24 mouse cellular contexts compared by ENCODE assay signal in the genomic region with DNA sequence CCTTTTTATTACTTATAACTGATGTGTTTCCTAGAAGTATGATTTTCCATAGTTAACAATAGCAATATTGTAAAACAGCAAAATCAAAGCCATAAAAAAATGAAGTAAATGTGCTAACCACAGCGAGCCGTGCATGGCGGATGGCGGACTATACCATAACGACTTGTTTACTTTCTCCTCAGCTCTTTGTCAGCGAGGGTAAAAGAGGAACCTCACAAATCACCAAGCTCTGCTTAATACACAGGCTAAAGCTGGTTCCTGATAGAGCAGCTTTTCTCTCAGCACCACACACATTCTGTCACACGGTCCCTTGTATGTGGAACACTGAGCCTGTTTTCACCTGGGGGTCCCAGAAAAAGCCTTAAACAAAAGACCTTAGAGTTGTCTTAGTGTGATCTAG.
A peak's percentile ranks its signal among the peaks of the same experiment; 100 is the strongest.
DNase-seq lines count a peak whose midpoint lies in the region; ATAC-seq lines count a peak whose summit lies in the region.
"Had no signal": no experiment of that assay in that cellular context is flagged by ENCODE, and none has a peak within 500 bp of the region (broad histone marks: within the 10 kb centered on the region; RNA-seq: fewer than 3 reads in every experiment).

No protein-coding gene starts in this region.

- H3K4me3 ChIP-seq in forebrain, embryonic 11.5 days (ENCODE audit: low read depth, low read length): no peak overlapping the region
- H3K4me3 ChIP-seq in forebrain, embryonic 16.5 days (replicated peaks; ENCODE audit: low read length): no peak overlapping the region
- H3K4me3 ChIP-seq: embryonic facial prominence, embryonic 15.5 days; erythroblast, embryonic 14.5 days; forebrain, embryonic 10.5 days; forebrain, embryonic 15.5 days; heart, embryonic 13.5 days; hindbrain, embryonic 12.5 days had no signal

- H3K9ac ChIP-seq in forebrain, embryonic 11.5 days (ENCODE audit: low read length): no peak overlapping the region
- H3K9ac ChIP-seq in forebrain, embryonic 16.5 days (replicated peaks; ENCODE audit: low read depth, low read length): no peak overlapping the region
- H3K9ac ChIP-seq: embryonic facial prominence, embryonic 15.5 days; forebrain, embryonic 15.5 days; heart, embryonic 13.5 days; hindbrain, embryonic 12.5 days had no signal

- H3K36me3 ChIP-seq in forebrain, embryonic 11.5 days (ENCODE audit: control insufficient read depth, insufficient read depth, low read length): no peaks in the 10 kb centered on the region
- H3K36me3 ChIP-seq in forebrain, embryonic 16.5 days (ENCODE audit: control insufficient read depth, insufficient read depth): no peaks in the 10 kb centered on the region
- H3K36me3 ChIP-seq: embryonic facial prominence, embryonic 15.5 days; forebrain, embryonic 10.5 days; forebrain, embryonic 15.5 days; heart, embryonic 13.5 days; hindbrain, embryonic 12.5 days had no signal

- H3K4me2 ChIP-seq in forebrain, embryonic 11.5 days (ENCODE audit: low read depth, low read length, severe bottlenecking): no peak overlapping the region
- no peak overlapping the region for H3K4me2 ChIP-seq in forebrain, embryonic 16.5 days (ENCODE audit: low read length)
- H3K4me2 ChIP-seq: embryonic facial prominence, embryonic 15.5 days; forebrain, embryonic 15.5 days; heart, embryonic 13.5 days; hindbrain, embryonic 12.5 days had no signal

- WGBS in forebrain, embryonic 11.5 days: 69% methylated on average over 7 of the region's 7 CpGs
- 56% methylated on average over 7 of the region's 7 CpGs for WGBS in forebrain, embryonic 16.5 days

- no peak for ATAC-seq in forebrain, embryonic 11.5 days (replicated peaks; ENCODE audit: low FRiP score)
- no peak for ATAC-seq in forebrain, embryonic 16.5 days
- ATAC-seq in megakaryocyte, adult 5-6 weeks (ENCODE audit: poor library complexity, severe bottlenecking): peak; percentile 68
- ATAC-seq: forebrain, embryonic 15.5 days; hindbrain, embryonic 16.5 days; inflammation-experienced regulatory T-cells, adult 6 months had no signal

- no peaks in the 10 kb centered on the region for H3K9me3 ChIP-seq in forebrain, embryonic 11.5 days (ENCODE audit: control insufficient read depth, low read length)
- H3K9me3 ChIP-seq in forebrain, embryonic 16.5 days (ENCODE audit: control insufficient read depth, low read length): no peaks in the 10 kb centered on the region
- H3K9me3 ChIP-seq: embryonic facial prominence, embryonic 15.5 days; forebrain, embryonic 10.5 days; forebrain, embryonic 15.5 days; heart, embryonic 13.5 days; hindbrain, embryonic 12.5 days had no signal

- H3K4me1 ChIP-seq in forebrain, embryonic 11.5 days (replicated peaks; ENCODE audit: control insufficient read depth, insufficient read depth, low read length): no peaks in the 10 kb centered on the region
- peaks cover 14% of the 10 kb centered on the region for H3K4me1 ChIP-seq in forebrain, embryonic 16.5 days (replicated peaks; ENCODE audit: control insufficient read depth, insufficient read depth, low read length)

- peak; percentile 35 for DNase-seq in forebrain, embryonic 11.5 days (ENCODE audit: low spot score)
- DNase-seq in c-Kit-positive CD71-negative TER-119-negative erythroid progenitor cells, embryonic 14.5 days (ENCODE audit: low read depth): peak; percentile 18
- DNase-seq in cerebellum, postnatal 14 days: no peak
- DNase-seq in left cerebral cortex, adult 11 months (ENCODE audit: low spot score): no peak
- DNase-seq in Muller cell, postnatal 12 days (ENCODE audit: inconsistent ontology term): no peak
- DNase-seq: adrenal gland, adult 2 months; adrenal gland, postnatal 36 days; cerebellum, adult 18-20 months; cerebellum, adult 9-11 months; embryo, embryonic 11 days; gastrocnemius, postnatal 25 days; heart, adult 11 months; heart, postnatal 36 days had no signal

- no peak overlapping the region for H3K27ac ChIP-seq in forebrain, embryonic 11.5 days (ENCODE audit: low read depth, low read length)
- H3K27ac ChIP-seq in forebrain, embryonic 16.5 days (ENCODE audit: low read length): no peak overlapping the region
- H3K27ac ChIP-seq: embryonic facial prominence, embryonic 15.5 days; forebrain, embryonic 10.5 days; forebrain, embryonic 15.5 days; heart, embryonic 13.5 days; hindbrain, embryonic 12.5 days had no signal

- H3K27me3 ChIP-seq in forebrain, embryonic 11.5 days (ENCODE audit: control insufficient read depth, insufficient read depth, low read length): no peaks in the 10 kb centered on the region
- no peaks in the 10 kb centered on the region for H3K27me3 ChIP-seq in forebrain, embryonic 16.5 days (replicated peaks; ENCODE audit: control insufficient read depth, insufficient read depth, low read length)
- H3K27me3 ChIP-seq: CH12.LX; embryonic facial prominence, embryonic 15.5 days; forebrain, embryonic 15.5 days; heart, embryonic 13.5 days; hindbrain, embryonic 12.5 days had no signal

Comparison
In these comparisons a context has a peak if more than half of its experiments do, and no peak if none do; other contexts are left out.
1. DNase-seq: peak in forebrain, embryonic 11.5 days (single experiment) and c-Kit-positive CD71-negative TER-119-negative erythroid progenitor cells, embryonic 14.5 days (single experiment); none in cerebellum, postnatal 14 days (0 of 2), left cerebral cortex, adult 11 months (single experiment) and Muller cell, postnatal 12 days (single experiment).